In genomic region chr14:114948341-114949155, GRCm38 (mm10) we compare ENCODE assay signal across 8 mouse cellular contexts.
A peak's percentile ranks its signal among the peaks of the same experiment; 100 is the strongest.
DNase-seq lines count a peak whose midpoint lies in the region; ATAC-seq lines count a peak whose summit lies in the region.

No protein-coding gene starts in this region.

- H3K36me3 ChIP-seq in erythroblast, embryonic 14.5 days (ENCODE audit: control insufficient read depth): no peaks in the 10 kb centered on the region
- H3K36me3 ChIP-seq in heart, embryonic 16.5 days (ENCODE audit: control insufficient read depth, insufficient read depth): no peaks in the 10 kb centered on the region
- no peaks in the 10 kb centered on the region for H3K36me3 ChIP-seq in liver, embryonic 11.5 days (ENCODE audit: control insufficient read depth, insufficient read depth, low read length)

- H3K9ac ChIP-seq in heart, embryonic 16.5 days (ENCODE audit: low read length): peak overlapping the region; percentile 30; the same call in 1 of the 2 replicates
- peak overlapping the region; percentile 31 for H3K9ac ChIP-seq in liver, embryonic 11.5 days (ENCODE audit: low read depth, low read length)

- no peaks in the 10 kb centered on the region for H3K27me3 ChIP-seq in erythroblast, embryonic 14.5 days (ENCODE audit: control insufficient read depth)
- H3K27me3 ChIP-seq in heart, embryonic 16.5 days (ENCODE audit: control insufficient read depth, insufficient read depth, low read length): no peaks in the 10 kb centered on the region
- H3K27me3 ChIP-seq in liver, embryonic 11.5 days (replicated peaks; ENCODE audit: control insufficient read depth, insufficient read depth, low read length): no peaks in the 10 kb centered on the region

- peaks cover 2% of the 10 kb centered on the region for H3K4me1 ChIP-seq in erythroblast, embryonic 14.5 days (ENCODE audit: control insufficient read depth)
- peaks cover 7% of the 10 kb centered on the region; the same call in 1 of the 2 replicates for H3K4me1 ChIP-seq in brown adipose tissue, adult 24 weeks (ENCODE audit: control insufficient read depth, insufficient read depth, insufficient read length, low read length)
- H3K4me1 ChIP-seq in heart, embryonic 16.5 days (ENCODE audit: control insufficient read depth, insufficient read depth, low read length): peaks cover 3% of the 10 kb centered on the region; the same call in 1 of the 2 replicates
- H3K4me1 ChIP-seq in liver, embryonic 11.5 days (replicated peaks; ENCODE audit: control insufficient read depth, insufficient read depth, low read length): peaks cover 16% of the 10 kb centered on the region

- no peak for DNase-seq in liver, embryonic 11.5 days (ENCODE audit: low spot score)
- no peak for DNase-seq in adrenal gland, adult 8-10 months
- no peak for DNase-seq in urinary bladder, postnatal 14 days (ENCODE audit: low spot score)

- H3K27ac ChIP-seq in brown adipose tissue, adult 24 weeks (replicated peaks; ENCODE audit: low read depth, low read length): no peak overlapping the region
- H3K27ac ChIP-seq in heart, embryonic 16.5 days (ENCODE audit: low read length): peak overlapping the region; percentile 74
- peak overlapping the region; percentile 71 for H3K27ac ChIP-seq in liver, embryonic 11.5 days (ENCODE audit: low read depth, low read length)

- no peak for ATAC-seq in erythroblast, adult 5-6 weeks (replicated peaks; ENCODE audit: low FRiP score, poor library complexity, severe bottlenecking)
- peak; percentile 76 for ATAC-seq in heart, embryonic 16.5 days (replicated peaks; ENCODE audit: extremely low read depth, insufficient read depth, low FRiP score)
- peak; percentile 59; the same call in 1 of the 2 replicates for ATAC-seq in liver, embryonic 11.5 days (replicated peaks; ENCODE audit: low FRiP score)
- ATAC-seq in monocyte, adult 5-6 weeks (replicated peaks; ENCODE audit: insufficient number of reproducible peaks, low FRiP score, low TSS enrichment, poor library complexity, severe bottlenecking): 0 out of 2 replicates have a peak, but pooled peaks have one; percentile 40

- peak overlapping the region; percentile 55 for H3K4me2 ChIP-seq in heart, embryonic 16.5 days (ENCODE audit: low read depth, low read length)
- peak overlapping the region; percentile 62 for H3K4me2 ChIP-seq in liver, embryonic 11.5 days

- no peaks in the 10 kb centered on the region for H3K9me3 ChIP-seq in erythroblast, embryonic 14.5 days (ENCODE audit: control insufficient read depth, low read length)
- H3K9me3 ChIP-seq in heart, embryonic 16.5 days (replicated peaks; ENCODE audit: control insufficient read depth, low read length): no peaks in the 10 kb centered on the region
- H3K9me3 ChIP-seq in liver, embryonic 11.5 days (ENCODE audit: control insufficient read depth, low read length): no peaks in the 10 kb centered on the region

- peak overlapping the region; percentile 14 for H3K4me3 ChIP-seq in erythroblast, embryonic 14.5 days (replicated peaks)
- H3K4me3 ChIP-seq in brown adipose tissue, adult 24 weeks (ENCODE audit: insufficient read depth, low read depth, low read length): peak overlapping the region; percentile 50; the same call in 1 of the 2 replicates
- H3K4me3 ChIP-seq in heart, embryonic 16.5 days (ENCODE audit: low read length): peak overlapping the region; percentile 17
- peak overlapping the region; percentile 34 for H3K4me3 ChIP-seq in liver, embryonic 11.5 days (ENCODE audit: low read depth, low read length)

- 33% methylated on average over 21 of the region's 21 CpGs for WGBS in heart, embryonic 16.5 days
- WGBS in liver, embryonic 11.5 days: 27% methylated on average over 21 of the region's 21 CpGs
